In the genomic region with DNA sequence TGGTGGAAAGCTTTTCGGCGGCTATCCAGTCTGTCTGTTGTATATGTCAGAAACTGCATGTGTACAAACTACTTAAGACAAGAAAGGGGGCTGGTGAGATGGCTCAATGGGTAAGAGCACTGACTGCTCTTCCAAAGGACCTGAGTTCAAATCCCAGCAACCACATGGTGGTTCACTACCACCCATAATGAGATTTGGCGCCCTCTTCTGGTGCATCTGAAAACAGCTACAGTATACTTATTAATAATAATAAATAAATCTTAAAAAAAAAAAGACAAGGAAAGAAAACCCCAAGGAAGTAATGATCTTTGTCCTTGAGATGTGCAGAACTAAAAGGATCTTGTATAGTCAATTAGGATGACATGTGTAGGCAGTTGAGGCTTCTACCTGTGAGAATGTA, we compare ENCODE assay signal across 16 mouse cellular contexts. TPM values are rescaled to one million over a fixed set of nuclear protein-coding genes. Genes with fewer than 3 reads are reported as not detected.
DNase-seq lines count a peak whose midpoint lies in the region; ATAC-seq and TF ChIP-seq lines count a peak whose summit lies in the region.
"Had no signal": no experiment of that assay in that cellular context is flagged by ENCODE, and none has a peak within 500 bp of the region (broad histone marks: within the 10 kb centered on the region; RNA-seq: fewer than 3 reads in every experiment).

No protein-coding gene starts in this region.

- no peak for DNase-seq in gastrocnemius, adult 2 months
- DNase-seq in gastrocnemius, postnatal 10 days: no peak
- DNase-seq in liver: peak; percentile 30
- DNase-seq in liver, embryonic 11.5 days (ENCODE audit: low spot score): no peak
- peak; percentile 33 for DNase-seq in 416B (ENCODE audit: low read depth)
- no peak for DNase-seq in cerebellum, adult 18-20 months
- no peak for DNase-seq in layer of hippocampus, adult 8-10 months (ENCODE audit: low spot score in 2 of 2)
- DNase-seq: cerebellum, postnatal 14 days; kidney, postnatal 14 days; liver, embryonic 13.5 days; spleen, adult 18-20 months; thymus, postnatal 36 days had no signal

- no peaks in the 10 kb centered on the region for H3K27me3 ChIP-seq in liver, embryonic 11.5 days (replicated peaks; ENCODE audit: control insufficient read depth, insufficient read depth, low read length)
- H3K27me3 ChIP-seq: forebrain, embryonic 15.5 days; liver, embryonic 13.5 days had no signal

- H3K9me3 ChIP-seq in liver, embryonic 11.5 days (ENCODE audit: control insufficient read depth, low read length): no peaks in the 10 kb centered on the region
- H3K9me3 ChIP-seq: forebrain, embryonic 15.5 days; hindbrain, embryonic 10.5 days; liver, embryonic 13.5 days had no signal

- ATAC-seq in liver, embryonic 11.5 days (replicated peaks; ENCODE audit: low FRiP score): no peak
- ATAC-seq: forebrain, embryonic 15.5 days; intestine, embryonic 16.5 days had no signal

- H3K27ac ChIP-seq in gastrocnemius, adult 2 months: no peak overlapping the region
- no peak overlapping the region for H3K27ac ChIP-seq in liver, embryonic 11.5 days (ENCODE audit: low read depth, low read length)
- H3K27ac ChIP-seq in bone marrow macrophage, adult 2 months (ENCODE audit: insufficient read depth, low read depth, low read length): no peak overlapping the region
- H3K27ac ChIP-seq: forebrain, embryonic 15.5 days; hindbrain, embryonic 10.5 days; liver, embryonic 13.5 days had no signal

- TF ChIP-seq CTCF in gastrocnemius, adult 2 months (IDR thresholded peaks at IDR 0.05): peak; percentile 38
- TF ChIP-seq CTCF in bone marrow macrophage, adult 2 months (IDR thresholded peaks at IDR 0.05; ENCODE audit: low read depth, low read length): peak; percentile 23; the same call in 1 of the 2 replicates

- H3K36me3 ChIP-seq in liver, embryonic 11.5 days (ENCODE audit: control insufficient read depth, insufficient read depth, low read length): peaks cover 2% of the 10 kb centered on the region; the same call in 1 of the 2 replicates

- no peak for TF ChIP-seq POLR2A in bone marrow macrophage, adult 2 months (IDR thresholded peaks at IDR 0.05; ENCODE audit: borderline replicate concordance, low read depth, low read length)

- H3K4me3 ChIP-seq in gastrocnemius, adult 2 months: no peak overlapping the region
- no peak overlapping the region for H3K4me3 ChIP-seq in liver, embryonic 11.5 days (ENCODE audit: low read depth, low read length)
- H3K4me3 ChIP-seq in bone marrow macrophage, adult 2 months (ENCODE audit: insufficient read depth, low read length): no peak overlapping the region
- H3K4me3 ChIP-seq: forebrain, embryonic 15.5 days; hindbrain, embryonic 10.5 days; liver, embryonic 13.5 days had no signal

- H3K4me2 ChIP-seq in liver, embryonic 11.5 days: no peak overlapping the region
- H3K4me2 ChIP-seq: forebrain, embryonic 15.5 days; liver, embryonic 13.5 days had no signal

- no peaks in the 10 kb centered on the region for H3K4me1 ChIP-seq in liver, embryonic 11.5 days (replicated peaks; ENCODE audit: control insufficient read depth, insufficient read depth, low read length)
- peaks cover 26% of the 10 kb centered on the region for H3K4me1 ChIP-seq in bone marrow macrophage, adult 2 months (ENCODE audit: control insufficient read depth, insufficient read depth, low read length)
- H3K4me1 ChIP-seq: hindbrain, embryonic 10.5 days; liver, embryonic 13.5 days had no signal

- 66% methylated on average over 3 of the region's 3 CpGs for WGBS in liver, embryonic 11.5 days

- intact Hi-C loops in gastrocnemius, adult 2 months (cut with DNase I): no loop called here

- H3K9ac ChIP-seq in liver, embryonic 11.5 days (ENCODE audit: low read depth, low read length): no peak overlapping the region
- H3K9ac ChIP-seq: forebrain, embryonic 15.5 days; liver, embryonic 13.5 days had no signal

RNA-seq across cellular contexts. Expression of gene Cdc5l, which starts 36.0 kb away (rescaled TPM):
- total RNA-seq in gastrocnemius, adult 2 months (2021): 10 to 100 TPM; 39.5 to 41.3 TPM
- 10 to 100 TPM; 34.8 to 39.4 TPM for total RNA-seq in gastrocnemius, postnatal 10 days (2021)
- 62.1 and 68.1 TPM in 2 replicates for polyA plus RNA-seq in liver, embryonic 11.5 days (2014; fragmentation: Nextera tagmentation; extraction: Ambion mirVana)
- polyA plus RNA-seq in bone marrow macrophage, adult 2 months (2012; ENCODE audit: insufficient read depth, insufficient read length, missing spikeins): 54.0 and 55.4 TPM in 2 replicates
- total RNA-seq in layer of hippocampus, adult 8-10 months (2022): 10 to 100 TPM; 50.3 to 60.3 (median 55.7) TPM

Comparison
In these comparisons a context has a peak if more than half of its experiments do, and no peak if none do; other contexts are left out.
1. DNase-seq: peak in liver (single experiment) and 416B (single experiment); none in gastrocnemius, adult 2 months (single experiment), gastrocnemius, postnatal 10 days (single experiment), liver, embryonic 11.5 days (single experiment), cerebellum, adult 18-20 months (0 of 2) and layer of hippocampus, adult 8-10 months (0 of 2).